Mouse (Mus musculus): ENCODE results near the gene Heatr6.
A peak's percentile ranks its signal among the peaks of the same experiment; 100 is the strongest.

The Heatr6 gene

DNA sequence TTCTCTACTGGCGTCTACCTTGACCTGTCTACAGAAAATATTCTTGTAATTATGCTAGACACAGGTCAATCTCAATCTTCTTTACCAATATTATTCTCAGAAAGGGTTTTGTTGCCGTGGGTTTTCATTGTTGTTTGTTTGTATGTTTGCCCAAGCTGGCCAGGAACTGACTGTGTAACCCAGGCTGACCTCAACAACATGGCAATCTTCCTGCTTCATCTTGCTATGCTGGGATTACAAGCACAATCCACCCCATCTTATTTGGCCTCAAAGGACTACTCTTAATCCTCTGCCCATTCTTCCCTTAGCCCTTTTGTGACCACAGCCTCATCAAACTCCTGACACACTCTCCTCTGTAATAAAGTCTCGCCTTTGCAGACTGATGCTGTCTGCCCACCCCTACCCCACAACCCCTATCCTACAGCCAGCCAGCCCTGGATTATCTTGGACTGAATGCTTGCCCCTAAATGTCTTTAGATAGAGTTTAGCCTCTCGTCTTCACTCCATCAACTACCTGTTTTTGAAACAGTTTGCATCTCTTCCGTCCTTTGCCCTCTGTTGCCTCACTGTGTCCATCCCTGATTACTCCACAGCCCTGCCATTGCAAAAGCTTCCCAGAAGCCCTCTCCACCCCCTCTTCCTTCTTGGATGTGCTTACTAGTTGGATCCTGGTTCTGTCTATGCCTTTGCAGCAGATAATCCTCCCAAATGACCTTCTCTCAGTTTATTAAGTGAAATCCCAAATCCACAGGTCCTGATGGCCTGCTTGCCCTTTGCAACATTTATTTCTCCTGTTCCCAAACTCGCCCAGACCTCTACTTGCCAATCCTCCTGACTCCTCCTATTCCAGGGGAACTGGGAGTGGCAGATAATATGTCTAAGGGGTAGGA is 5.9 kb upstream of the Heatr6 start:
- DNase-seq (ENCODE audit: extremely low read depth, low read depth): no peak

DNA sequence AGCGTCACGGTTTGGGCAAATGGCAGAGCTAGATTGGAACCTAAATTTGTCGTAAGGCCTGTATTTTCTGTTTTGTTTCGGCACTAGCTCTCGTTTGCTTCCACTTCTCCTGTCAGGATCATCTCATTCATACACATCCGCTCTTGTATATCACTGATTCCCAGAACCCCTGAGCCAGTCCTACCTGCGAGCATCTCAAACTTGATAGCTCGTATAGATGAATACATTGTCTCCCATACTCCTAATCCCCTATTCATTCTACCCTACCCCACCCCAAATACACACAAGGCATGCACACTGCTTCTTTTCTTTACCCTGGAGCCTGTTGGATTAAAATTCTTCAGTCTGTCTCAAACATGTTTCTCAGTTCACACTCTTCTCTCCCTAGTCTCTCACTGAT is 731 bp downstream of the Heatr6 start:
- no peak for DNase-seq (ENCODE audit: extremely low read depth, low read depth)

DNA sequence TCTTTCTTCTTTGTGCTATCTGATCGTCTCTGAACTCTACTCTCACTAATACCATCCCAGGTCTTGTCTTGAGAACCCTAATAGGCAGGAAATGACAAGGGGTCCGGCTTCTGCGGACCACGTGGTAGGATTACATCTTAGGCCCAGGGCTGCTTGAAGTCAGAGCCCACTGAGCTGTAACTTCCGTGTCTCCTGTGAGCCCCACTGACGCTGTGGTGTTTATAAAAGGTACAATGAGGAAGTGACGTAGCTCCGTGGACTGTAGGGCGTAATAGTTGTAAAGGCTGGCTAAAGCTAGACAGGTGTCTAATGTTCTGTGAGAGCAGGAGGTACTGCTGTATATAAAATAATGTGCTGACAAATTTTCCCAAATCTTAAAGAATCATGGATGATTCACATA is 13.8 kb downstream of the Heatr6 start:
- DNase-seq (ENCODE audit: extremely low read depth, low read depth): no peak

DNA sequence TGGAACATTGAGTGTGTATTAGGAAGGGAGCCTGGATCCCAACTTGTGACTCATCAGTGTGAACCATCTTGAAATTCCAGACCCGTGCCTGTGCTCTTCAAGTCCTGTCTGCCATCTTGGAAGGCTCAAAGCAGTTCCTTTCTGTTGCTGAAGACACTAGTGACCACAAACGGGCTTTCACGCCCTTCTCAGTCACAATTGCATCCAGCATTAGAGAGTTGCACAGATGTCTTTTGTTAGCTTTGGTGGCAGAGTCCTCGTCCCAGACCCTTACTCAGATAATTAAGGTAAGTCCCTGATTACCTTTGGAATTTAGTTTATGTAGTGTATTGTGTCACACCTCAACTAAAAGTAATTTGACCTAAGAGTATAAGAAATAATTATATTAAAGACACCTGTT is 15.5 kb downstream of the Heatr6 start:
- no peak for DNase-seq (ENCODE audit: extremely low read depth, low read depth)

DNA sequence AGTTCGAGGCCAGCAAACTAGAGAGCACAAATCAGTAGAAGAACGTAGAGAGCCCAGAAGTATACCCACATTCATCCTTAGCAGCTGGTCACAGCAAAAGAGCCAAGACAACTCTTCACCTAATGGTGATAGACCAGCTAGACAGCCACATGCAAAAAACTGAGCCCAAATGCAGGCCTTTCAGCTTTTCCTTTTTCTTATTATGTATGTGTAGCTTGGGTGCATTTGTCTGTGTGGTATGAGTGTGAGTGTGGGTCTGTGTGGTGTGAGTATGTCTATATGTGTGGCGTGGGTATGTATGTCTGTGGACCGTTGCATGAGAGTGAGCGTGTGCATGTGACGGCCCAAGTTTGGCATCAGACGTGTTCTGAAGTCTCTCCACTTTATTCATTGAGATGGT is 17.5 kb downstream of the Heatr6 start:
- DNase-seq (ENCODE audit: extremely low read depth, low read depth): no peak

DNA sequence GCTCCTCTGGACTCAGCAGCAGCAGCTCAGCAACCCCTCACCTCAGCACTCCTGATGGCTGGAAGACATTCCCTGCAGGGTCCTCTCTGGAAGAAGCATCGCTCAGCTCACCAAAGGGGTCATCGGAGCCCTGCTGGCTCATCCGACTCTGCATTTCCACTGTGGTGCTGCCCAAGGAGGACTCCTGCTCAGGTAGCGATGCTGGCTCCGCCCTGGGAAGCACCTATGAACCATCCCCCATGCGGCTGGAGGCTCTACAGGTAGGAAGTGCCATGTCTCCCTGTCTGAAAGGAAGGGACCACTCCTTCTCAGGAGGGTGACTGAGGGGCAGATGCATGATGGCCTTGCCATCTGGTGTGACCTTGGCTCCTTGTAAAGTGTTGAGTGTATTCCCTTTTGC is 18.8 kb downstream of the Heatr6 start:
- DNase-seq (ENCODE audit: extremely low read depth, low read depth): no peak

DNA sequence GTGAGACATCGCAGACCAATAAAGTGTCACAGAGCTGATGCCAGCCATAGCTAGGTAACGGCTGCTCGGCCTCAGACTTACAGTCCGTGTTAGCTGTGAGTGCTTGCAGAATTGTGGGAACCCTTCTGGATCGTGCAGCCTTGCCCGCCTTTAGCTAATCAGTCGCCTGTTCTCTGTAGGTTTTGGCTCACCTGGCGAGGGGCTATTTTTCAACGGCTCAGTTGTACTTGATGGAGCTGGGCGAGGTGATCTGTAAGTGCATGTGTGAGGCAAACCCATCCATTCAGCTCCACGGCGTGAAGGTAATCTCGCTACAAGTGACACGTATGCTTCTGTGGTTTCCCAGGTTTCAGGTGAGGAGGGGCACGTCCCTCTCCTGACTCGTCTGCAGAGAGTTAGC is 20.2 kb downstream of the Heatr6 start:
- no peak for DNase-seq (ENCODE audit: extremely low read depth, low read depth)

DNA sequence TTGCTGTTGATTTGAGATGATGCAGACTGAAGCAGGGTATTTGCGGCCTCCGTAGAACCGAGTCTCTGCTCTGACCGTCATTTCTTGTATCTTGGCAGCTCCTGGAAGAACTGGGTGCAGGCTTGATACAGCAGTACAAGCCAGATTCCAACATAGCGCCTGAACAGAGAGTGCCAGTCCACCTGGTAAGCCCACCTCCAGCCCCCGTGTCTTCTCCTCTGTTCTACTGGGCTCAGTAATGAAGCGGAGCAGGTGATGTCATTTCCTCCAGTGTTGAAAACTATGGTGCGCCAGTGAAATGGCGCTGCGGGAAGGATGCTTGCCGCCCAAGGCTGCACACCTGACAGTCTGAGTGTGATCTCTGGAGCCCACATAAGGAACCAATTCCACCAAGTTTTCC is 20.8 kb downstream of the Heatr6 start:
- DNase-seq (ENCODE audit: extremely low read depth, low read depth): no peak

DNA sequence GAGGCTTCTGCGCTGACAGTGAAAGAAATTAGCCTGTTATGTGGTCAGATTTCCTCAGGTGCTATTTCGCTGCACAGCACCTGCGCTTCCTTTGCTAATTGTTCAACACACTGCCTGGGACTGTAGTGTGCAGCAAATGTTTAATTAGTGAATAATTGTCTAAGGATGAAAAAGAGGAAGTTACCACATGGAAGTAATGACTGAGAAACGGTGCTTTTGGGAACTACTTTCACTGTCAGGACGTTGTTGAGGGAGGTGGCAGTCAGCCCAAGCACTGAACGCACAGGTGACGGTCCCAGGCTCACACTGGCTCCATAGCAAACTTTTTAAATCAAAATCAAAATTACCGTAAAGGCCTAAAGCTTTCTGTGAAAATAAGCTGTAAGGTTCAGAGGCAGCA is 23.3 kb downstream of the Heatr6 start:
- peak; percentile 18 for DNase-seq (ENCODE audit: extremely low read depth, low read depth)

DNA sequence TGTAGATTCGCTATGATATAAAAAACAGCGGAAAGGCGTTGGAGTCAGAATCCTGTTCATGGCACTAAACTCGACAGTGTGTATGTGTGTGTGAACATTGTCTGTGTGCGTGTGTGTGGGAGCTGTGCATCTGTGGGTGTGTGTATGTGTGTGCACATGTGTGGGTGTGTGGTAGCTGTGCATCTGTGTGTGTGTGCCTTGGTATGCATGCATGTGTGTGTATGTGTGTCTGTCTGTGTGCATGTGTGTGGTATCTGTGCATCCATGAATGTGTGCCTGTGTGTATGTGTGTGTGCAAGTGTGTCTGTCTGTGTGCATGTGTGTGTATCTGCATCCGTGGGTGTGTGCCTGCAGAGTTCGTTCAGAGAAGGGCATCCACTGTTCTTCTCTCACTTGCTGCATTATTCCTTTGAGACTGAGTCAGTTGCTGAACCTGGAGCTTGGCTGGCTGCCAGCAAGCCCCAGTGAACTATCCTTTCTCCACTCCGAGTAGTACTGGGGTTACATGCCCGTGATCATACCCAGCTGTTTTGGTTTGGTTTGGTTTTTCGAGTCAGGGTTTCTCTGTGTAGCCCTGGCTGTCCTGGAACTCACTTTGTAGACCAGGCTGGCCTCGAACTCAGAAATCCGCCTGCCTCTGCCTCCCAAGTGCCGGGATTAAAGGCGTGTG is 30.6 kb downstream of the Heatr6 start:
- DNase-seq (ENCODE audit: extremely low read depth, low read depth): no peak

DNA sequence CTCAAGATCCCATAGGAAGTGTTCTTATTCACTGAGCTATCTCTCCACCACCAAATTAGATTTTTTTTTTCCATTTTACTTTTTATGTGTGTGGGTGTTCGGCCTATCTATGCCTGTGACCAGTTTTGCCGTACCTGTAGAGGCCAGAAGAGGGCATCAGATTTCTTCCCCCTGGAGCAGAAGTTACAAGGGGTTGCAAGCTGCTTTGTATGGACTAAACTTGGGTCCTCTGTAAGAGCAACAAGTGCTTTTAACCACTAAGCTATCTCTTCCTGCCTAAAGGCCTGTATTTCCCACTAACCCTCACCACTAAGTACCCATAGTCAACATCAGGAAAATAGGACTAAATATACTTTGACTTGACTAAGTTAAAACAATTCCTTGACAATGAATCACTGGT is 31.2 kb downstream of the Heatr6 start:
- DNase-seq (ENCODE audit: extremely low read depth, low read depth): no peak

DNA sequence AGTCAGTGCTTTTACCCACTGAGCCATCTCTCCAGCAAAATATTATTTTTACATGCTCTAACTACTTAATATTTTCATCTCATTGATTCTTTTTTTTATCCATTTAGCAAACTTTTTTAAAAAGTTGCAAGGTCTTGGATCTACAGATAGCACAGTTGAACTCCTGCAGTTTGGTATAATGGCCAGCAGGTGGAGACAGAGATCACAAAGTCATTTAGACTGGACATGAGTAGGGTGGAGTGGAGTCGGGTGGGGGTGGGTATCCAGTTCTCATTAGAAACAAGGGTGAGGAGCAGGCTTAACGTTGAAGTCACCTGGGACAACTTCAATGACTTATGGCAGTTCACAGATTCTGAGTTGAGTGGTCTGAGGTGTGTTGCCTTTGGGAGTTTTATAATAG is 31.9 kb downstream of the Heatr6 start:
- DNase-seq (ENCODE audit: extremely low read depth, low read depth): peak; percentile 29

DNA sequence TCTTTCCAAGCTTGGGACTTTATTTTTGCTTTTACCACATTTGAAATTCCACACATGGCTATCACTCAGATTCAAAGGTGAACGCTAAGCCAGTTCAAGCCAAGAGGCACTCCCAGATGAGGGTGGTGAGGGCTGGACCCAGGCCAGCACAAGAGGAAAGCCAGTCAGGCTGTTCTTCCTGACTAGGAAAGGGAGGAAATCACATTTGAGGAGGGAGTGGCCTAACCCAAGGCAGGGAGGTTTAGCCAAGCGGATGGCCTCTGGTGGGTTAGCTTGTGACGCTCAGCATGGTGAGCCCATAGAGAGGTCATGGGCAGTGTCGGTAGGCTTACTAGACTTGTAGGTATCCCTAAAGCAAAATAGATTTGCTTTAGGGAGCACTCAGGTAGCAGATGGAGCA is 33.3 kb downstream of the Heatr6 start:
- no peak for DNase-seq (ENCODE audit: extremely low read depth, low read depth)

DNA sequence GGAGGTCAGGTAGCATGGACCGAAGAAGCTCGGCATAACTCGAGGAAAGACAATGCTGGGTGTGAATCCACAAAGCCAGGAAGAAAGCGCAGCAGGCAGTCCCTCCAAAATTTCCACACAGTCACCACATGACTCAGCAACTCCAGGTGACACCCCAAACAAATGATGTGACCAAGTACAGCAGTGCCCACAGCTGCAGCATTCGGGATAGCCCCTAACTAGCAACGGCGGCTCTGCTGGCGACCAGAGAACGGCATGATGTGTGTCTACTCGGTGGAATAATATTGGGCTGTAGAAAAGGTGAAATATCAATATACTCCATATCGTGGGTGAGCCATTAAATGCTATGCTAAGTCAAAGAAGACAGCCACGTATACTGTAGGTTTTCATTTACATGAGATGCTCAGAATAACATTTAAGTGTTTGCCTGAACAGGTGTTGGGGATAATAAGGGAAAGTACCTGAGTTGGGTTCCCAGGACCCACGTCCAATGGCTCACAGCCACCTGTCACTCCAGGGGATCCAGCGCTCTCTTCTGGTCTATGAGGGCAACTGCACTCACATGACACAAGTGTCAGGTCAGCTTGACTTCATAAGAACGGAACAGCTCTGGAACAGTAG is 34.0 kb downstream of the Heatr6 start:
- DNase-seq (ENCODE audit: extremely low read depth, low read depth): peak; percentile 15

DNA sequence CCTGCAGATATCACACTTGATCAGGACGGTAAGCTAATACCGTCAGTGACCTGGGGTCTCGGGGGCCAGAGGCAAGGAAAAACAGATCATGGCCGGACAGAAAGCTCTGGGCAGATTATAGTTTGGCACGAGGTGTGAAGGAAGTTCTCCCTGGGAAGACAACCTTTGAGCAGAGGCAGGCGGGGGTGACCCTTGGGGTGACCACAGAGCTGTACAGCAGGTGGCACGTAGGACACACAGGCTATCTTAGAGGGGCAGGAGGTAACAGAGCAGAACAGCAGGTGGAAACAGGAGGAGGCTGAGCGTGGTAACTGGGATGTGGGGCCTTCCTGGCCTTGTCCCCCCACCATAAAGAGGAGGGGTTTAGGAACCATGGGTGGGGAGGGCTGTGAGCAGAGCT is 34.8 kb downstream of the Heatr6 start:
- DNase-seq (ENCODE audit: extremely low read depth, low read depth): no peak

DNA sequence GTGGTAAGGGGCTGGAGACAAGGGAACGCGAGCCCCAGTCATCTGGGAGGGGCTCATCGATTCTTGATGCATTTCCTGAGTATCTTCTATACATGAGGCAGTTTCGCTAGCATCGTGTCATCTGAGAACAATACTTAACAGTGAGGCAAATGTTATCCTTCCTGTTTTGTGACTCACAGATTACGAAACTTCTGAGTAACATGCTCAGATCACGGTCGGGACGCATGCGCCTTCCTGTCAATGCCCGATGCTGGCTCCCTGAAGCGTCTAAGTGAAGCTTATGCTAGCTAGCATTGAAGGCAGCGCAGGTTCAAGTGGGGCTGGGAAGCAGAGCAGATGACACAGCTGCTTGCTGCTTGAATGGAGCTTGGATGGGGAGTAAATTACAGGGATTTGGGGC is 35.8 kb downstream of the Heatr6 start:
- DNase-seq (ENCODE audit: extremely low read depth, low read depth): peak; percentile 61

DNA sequence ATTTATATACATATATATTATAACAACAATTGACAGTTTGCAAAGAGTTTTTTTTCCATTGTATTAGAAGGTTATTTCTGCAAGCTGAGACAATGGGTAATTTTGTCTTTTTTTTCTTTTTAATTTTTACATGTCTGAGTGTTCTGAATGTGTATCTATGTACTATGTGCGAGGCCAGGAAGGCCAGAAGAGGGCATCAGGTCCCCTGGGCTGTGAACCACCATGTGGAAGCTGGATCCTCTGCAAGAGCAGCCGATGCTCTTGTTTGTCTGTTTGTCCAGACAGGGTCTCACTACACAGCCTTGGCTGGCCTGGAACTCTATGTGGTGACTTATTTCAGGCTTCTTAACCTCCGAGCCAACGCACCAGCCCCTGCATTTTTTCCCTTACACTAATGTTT is 37.6 kb downstream of the Heatr6 start:
- no peak for DNase-seq (ENCODE audit: extremely low read depth, low read depth)

DNA sequence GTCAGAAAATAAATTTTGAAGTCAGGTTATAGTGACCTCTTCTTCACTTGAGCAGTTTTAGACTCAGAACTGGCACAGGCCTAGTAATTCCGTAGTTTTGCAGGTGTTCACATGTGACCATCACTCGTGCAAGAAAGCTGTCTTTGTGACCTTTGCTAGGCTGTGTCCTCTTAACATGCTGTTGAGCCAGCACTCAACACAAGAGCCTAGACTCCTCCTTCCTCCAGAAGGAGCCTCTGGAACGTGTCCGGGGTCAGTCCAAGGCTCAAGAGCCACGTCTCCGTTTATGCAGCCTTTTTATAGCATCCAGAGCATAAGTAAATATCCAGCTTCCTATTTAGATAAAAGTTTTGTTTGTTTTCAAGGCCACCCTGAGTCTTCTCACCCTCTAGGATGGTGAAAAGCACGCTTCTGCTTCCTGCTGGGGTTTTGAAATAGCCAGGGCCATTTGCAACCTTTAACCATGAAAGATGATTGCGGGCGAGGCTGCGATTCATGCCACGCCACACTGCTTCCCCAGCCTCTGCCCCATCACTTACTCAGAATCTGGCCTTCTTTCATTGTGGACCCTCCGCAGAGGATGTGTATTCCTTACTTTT is 38.9 kb downstream of the Heatr6 start:
- DNase-seq (ENCODE audit: extremely low read depth, low read depth): no peak

DNA sequence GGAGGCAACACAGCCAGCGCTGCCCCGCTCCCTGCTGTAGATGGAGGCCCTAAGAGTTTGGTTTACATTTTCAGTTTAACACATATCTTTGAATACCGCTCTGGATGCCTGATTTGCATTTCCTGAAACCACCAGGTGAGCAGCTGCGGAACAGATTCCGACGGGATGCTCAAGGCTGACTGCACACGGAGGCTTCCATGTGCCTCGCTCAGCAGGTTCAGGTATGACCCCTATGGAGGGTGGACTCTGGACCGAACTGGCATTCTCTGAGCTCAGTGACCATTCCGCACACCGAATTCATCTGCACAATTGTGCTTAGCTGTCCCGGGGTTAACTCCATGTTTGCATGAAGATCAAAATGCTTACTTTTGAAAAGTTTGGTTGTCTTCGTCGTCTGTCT is 39.8 kb downstream of the Heatr6 start:
- DNase-seq (ENCODE audit: extremely low read depth, low read depth): no peak

DNA sequence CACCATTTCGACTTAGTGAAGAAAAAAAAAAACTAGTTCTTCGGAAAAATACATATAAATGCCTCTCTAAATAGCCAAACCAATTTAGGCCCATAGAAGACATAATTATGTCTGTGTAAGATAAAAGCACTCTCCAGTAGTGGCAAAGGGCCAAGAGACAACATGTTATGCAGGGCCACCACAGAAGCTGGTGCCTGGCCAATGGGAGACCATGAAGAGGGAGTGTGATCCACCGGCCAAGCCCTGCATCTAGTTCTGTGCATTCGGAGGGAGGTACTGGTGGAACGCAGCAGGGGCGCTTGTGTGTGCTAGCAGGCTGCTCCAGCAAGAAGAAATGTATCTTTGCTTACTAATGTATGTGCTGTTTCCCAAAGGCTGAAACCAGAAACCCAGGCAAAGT is 42.6 kb downstream of the Heatr6 start:
- no peak for DNase-seq (ENCODE audit: extremely low read depth, low read depth)

DNA sequence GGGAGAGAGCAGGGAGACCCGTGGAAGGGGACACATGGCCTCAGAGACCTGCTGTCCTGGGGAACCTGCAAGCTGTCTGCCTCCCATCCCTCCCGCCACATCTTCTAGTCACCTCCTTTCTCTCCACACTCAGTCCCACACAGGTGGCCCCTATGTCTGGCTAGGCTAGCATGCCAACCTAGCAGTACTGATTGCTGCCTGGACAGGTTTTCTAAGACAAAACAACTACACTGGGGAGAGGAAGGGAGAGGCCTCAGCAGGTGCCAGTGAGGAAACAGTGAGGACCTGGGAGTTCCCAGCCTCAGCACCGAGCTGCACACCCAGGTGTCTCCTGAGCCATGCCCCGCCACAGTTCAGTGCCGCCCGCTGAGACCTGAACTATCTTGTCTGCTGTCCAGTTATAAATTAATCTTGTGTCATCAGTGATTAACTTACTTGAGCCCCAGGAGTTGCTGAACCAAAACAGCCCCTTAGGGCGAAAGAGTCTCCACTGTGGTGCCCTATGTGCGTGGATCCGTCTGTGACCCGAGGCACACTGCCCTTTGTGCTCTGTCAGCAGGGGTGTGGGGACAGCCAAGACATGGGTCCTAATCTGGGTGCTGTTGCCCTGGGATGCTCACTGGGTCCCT is 43.6 kb downstream of the Heatr6 start:
- no peak for DNase-seq (ENCODE audit: extremely low read depth, low read depth)

Measured in MEL-GATA-1-ER (cell line).